Mouse (Mus musculus) macrophage (primary cell): ENCODE data around the gene Pi4k2a. TPM values are rescaled to one million over a fixed set of nuclear protein-coding genes. Genes with fewer than 3 reads are reported as not detected.

Source experiments
- polyA plus RNA-seq: library from polyadenylated mRNA; stranded (reverse); fragments of 250-400 nt; gene quantifications from 3 replicates; pipeline ENCODE4 v1.2.4, GENCODE M21; 2018; ENCODE audit warnings: inconsistent platforms

The Pi4k2a gene
- polyA plus RNA-seq, 1 experiment from 2014 or later: 62.5 TPM

Other genes with a start within 250 kb of the Pi4k2a start
- 0.41 to 4.5 TPM (median 3.0 TPM) in 3 replicates for gene Frat2, start 242.3 kb upstream of the Pi4k2a start, polyA plus RNA-seq
- 3.8 to 15.5 TPM (median 6.8 TPM) in 3 replicates for gene Rrp12, start 194.3 kb upstream of the Pi4k2a start, polyA plus RNA-seq
- 316 to 518 TPM (median 374 TPM) in 3 replicates for gene Pgam1, start 178.5 kb upstream of the Pi4k2a start, polyA plus RNA-seq
- 15.3 to 37.7 TPM (median 36.0 TPM) in 3 replicates for gene Exosc1, start 157.0 kb upstream of the Pi4k2a start, polyA plus RNA-seq
- 17.4 to 32.6 TPM (median 29.9 TPM) in 3 replicates for gene Zdhhc16, start 157.0 kb upstream of the Pi4k2a start, polyA plus RNA-seq
- gene Mms19, start 109.3 kb upstream of the Pi4k2a start, polyA plus RNA-seq: 20.9 to 26.5 TPM (median 24.4 TPM) in 3 replicates
- gene Ubtd1, start 108.7 kb upstream of the Pi4k2a start, polyA plus RNA-seq: 25.8 to 42.9 TPM (median 41.2 TPM) in 3 replicates
- gene Ankrd2, start 54.5 kb upstream of the Pi4k2a start, polyA plus RNA-seq: not detected in 3 replicates
- gene Hoga1, start 44.9 kb upstream of the Pi4k2a start, polyA plus RNA-seq: 1.3 to 2.2 TPM (median 1.9 TPM) in 3 replicates
- 0.19 to 0.27 TPM (median 0.27 TPM) in 3 replicates for gene 4933411K16Rik, start 38.2 kb upstream of the Pi4k2a start, polyA plus RNA-seq
- 2.7 to 5.4 TPM (median 5.3 TPM) in 3 replicates for gene Morn4, start 4.1 kb upstream of the Pi4k2a start, polyA plus RNA-seq
- gene Avpi1, start 38.6 kb downstream of the Pi4k2a start, polyA plus RNA-seq: 3.0 to 9.5 TPM (median 6.7 TPM) in 3 replicates
- gene Marveld1, start 56.9 kb downstream of the Pi4k2a start, polyA plus RNA-seq: 2.9 to 12.9 TPM (median 8.4 TPM) in 3 replicates
- 10.8 to 19.0 TPM (median 16.4 TPM) in 3 replicates for gene Zfyve27, start 73.5 kb downstream of the Pi4k2a start, polyA plus RNA-seq
- 0.16 to 0.81 TPM in 2 of 3 replicates, not detected in the other for gene Sfrp5, start 111.8 kb downstream of the Pi4k2a start, polyA plus RNA-seq
- not detected in 3 replicates for gene Golga7b, start 157.1 kb downstream of the Pi4k2a start, polyA plus RNA-seq